In the genomic region with DNA sequence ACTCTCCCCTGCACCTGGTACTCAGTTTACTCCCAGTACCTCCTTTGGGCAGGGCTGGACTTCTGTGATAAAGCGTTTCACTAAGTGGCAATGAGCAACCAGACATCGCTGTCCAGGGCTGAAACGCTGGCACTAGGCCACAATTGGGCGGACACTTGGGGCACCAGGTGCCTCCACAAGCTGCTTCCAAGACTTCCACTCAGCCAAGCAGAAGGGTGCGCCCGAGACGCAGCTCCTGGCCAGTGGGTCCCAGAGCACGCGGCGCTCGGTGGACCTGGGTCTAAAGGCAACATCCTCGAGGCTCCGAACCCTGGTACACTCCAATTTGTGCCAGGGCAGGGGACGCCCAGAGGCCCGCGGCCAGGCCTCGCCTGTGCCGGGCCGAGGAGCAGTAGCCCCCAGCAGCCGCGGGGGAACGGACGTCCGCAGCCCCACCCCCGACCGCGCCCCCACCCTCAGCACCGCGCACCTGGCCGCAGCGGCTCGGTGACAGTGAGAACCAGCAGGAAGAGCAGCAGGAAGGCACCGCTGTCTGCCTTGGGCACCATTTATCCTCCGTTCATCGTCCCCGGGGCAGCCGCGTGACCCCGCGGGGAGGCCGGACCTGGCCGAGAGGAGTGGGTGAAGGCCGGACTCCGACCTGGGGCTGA, we compare ENCODE assay signal across 8 mouse cellular contexts. TPM values are rescaled to one million over a fixed set of nuclear protein-coding genes. Genes with fewer than 3 reads are reported as not detected.
DNase-seq lines count a peak whose midpoint lies in the region; ATAC-seq lines count a peak whose summit lies in the region.

No protein-coding gene starts in this region.

- H3K9ac ChIP-seq in embryonic facial prominence, embryonic 12.5 days: peak overlapping the region; percentile 98
- peak overlapping the region; percentile 98 for H3K9ac ChIP-seq in limb, embryonic 12.5 days (replicated peaks)
- H3K9ac ChIP-seq in midbrain, embryonic 12.5 days (replicated peaks): peak overlapping the region; percentile 96

- no peaks in the 10 kb centered on the region for H3K27me3 ChIP-seq in embryonic facial prominence, embryonic 12.5 days
- H3K27me3 ChIP-seq in limb, embryonic 12.5 days: no peaks in the 10 kb centered on the region
- no peaks in the 10 kb centered on the region for H3K27me3 ChIP-seq in midbrain, embryonic 12.5 days

- H3K36me3 ChIP-seq in embryonic facial prominence, embryonic 12.5 days: no peaks in the 10 kb centered on the region
- H3K36me3 ChIP-seq in limb, embryonic 12.5 days: peaks cover 4% of the 10 kb centered on the region; the same call in 1 of the 2 replicates
- H3K36me3 ChIP-seq in midbrain, embryonic 12.5 days: 0 out of 2 replicates have a peak, but pooled peaks cover 3% of the 10 kb centered on the region

- H3K4me3 ChIP-seq in embryonic facial prominence, embryonic 12.5 days: peak overlapping the region; percentile 97
- peak overlapping the region; percentile 95 for H3K4me3 ChIP-seq in limb, embryonic 12.5 days (replicated peaks)
- H3K4me3 ChIP-seq in midbrain, embryonic 12.5 days: peak overlapping the region; percentile 98

- H3K9me3 ChIP-seq in embryonic facial prominence, embryonic 12.5 days: no peaks in the 10 kb centered on the region
- H3K9me3 ChIP-seq in limb, embryonic 12.5 days: no peaks in the 10 kb centered on the region
- no peaks in the 10 kb centered on the region for H3K9me3 ChIP-seq in midbrain, embryonic 12.5 days

- WGBS in embryonic facial prominence, embryonic 12.5 days: under 1% methylated on average over 44 of the region's 44 CpGs
- WGBS in limb, embryonic 12.5 days: under 1% methylated on average over 44 of the region's 44 CpGs
- whole genome bisulfite sequencing in midbrain, embryonic 12.5 days: under 1% methylated on average over 38 of the region's 44 CpGs

- DNase-seq in A20 (ENCODE audit: low read depth, low spot score): peak; percentile 66
- peak; percentile 92 for DNase-seq in adrenal gland, postnatal 10 days
- peak; percentile 97 for DNase-seq in heart, adult 11 months
- DNase-seq in kidney, adult 11 months: peak; percentile 92
- DNase-seq in spleen, postnatal 10 days (ENCODE audit: low spot score in 2 of 2): peak; percentile 78 to 87

- peak; percentile 59 for ATAC-seq in embryonic facial prominence, embryonic 12.5 days (ENCODE audit: insufficient number of reproducible peaks, insufficient read depth, low FRiP score, low TSS enrichment)
- ATAC-seq in limb, embryonic 12.5 days (ENCODE audit: insufficient number of reproducible peaks, insufficient read depth, low FRiP score, low TSS enrichment, low read depth): peak; percentile 67
- ATAC-seq in midbrain, embryonic 12.5 days (ENCODE audit: low FRiP score, low read depth): peak; percentile 66; the same call in 1 of the 2 replicates

- H3K4me1 ChIP-seq in embryonic facial prominence, embryonic 12.5 days: peaks cover 19% of the 10 kb centered on the region
- peaks cover 26% of the 10 kb centered on the region for H3K4me1 ChIP-seq in limb, embryonic 12.5 days (replicated peaks)
- H3K4me1 ChIP-seq in midbrain, embryonic 12.5 days: peaks cover 22% of the 10 kb centered on the region

- H3K27ac ChIP-seq in embryonic facial prominence, embryonic 12.5 days: peak overlapping the region; percentile 95
- H3K27ac ChIP-seq in limb, embryonic 12.5 days: peak overlapping the region; percentile 95
- H3K27ac ChIP-seq in midbrain, embryonic 12.5 days (replicated peaks): peak overlapping the region; percentile 95

- peak overlapping the region; percentile 85 for H3K4me2 ChIP-seq in embryonic facial prominence, embryonic 12.5 days (replicated peaks)
- peak overlapping the region; percentile 93 for H3K4me2 ChIP-seq in limb, embryonic 12.5 days
- H3K4me2 ChIP-seq in midbrain, embryonic 12.5 days (replicated peaks): peak overlapping the region; percentile 91

RNA-seq across cellular contexts. Expression of a gene that starts 0.4 kb away (rescaled TPM):
- total RNA-seq in adrenal gland, postnatal 10 days (2021): under 1 TPM; 0.18 to 0.30 TPM
- 0.19 and 0.45 TPM in 2 replicates for polyA plus RNA-seq in embryonic facial prominence, embryonic 12.5 days (2016; fragmentation: Nextera tagmentation; extraction: Ambion mirVana)
- 0.31 and 0.36 TPM in 2 replicates for polyA plus RNA-seq in limb, embryonic 12.5 days (2016; fragmentation: Nextera tagmentation; extraction: Ambion mirVana)
- polyA plus RNA-seq in midbrain, embryonic 12.5 days (2016; fragmentation: Nextera tagmentation; extraction: Ambion mirVana): 0.55 and 0.67 TPM in 2 replicates

RNA-seq across cellular contexts. Expression of a gene that starts 3.0 kb away (rescaled TPM):
- total RNA-seq in adrenal gland, postnatal 10 days (2021): under 1 TPM in 1 of 2 experiments, not detected in 1; 0.06 TPM
- 0.06 TPM in 1 of 2 replicates, not detected in the other for polyA plus RNA-seq in embryonic facial prominence, embryonic 12.5 days (2016; fragmentation: Nextera tagmentation; extraction: Ambion mirVana)
- not detected in 2 replicates for polyA plus RNA-seq in limb, embryonic 12.5 days (2016; fragmentation: Nextera tagmentation; extraction: Ambion mirVana)
- polyA plus RNA-seq in midbrain, embryonic 12.5 days (2016; fragmentation: Nextera tagmentation; extraction: Ambion mirVana): 0.05 and 0.09 TPM in 2 replicates

RNA-seq across cellular contexts. Expression of a gene that starts 7.3 kb away (rescaled TPM):
- 10 to 100 TPM; 60.6 to 63.9 TPM for total RNA-seq in adrenal gland, postnatal 10 days (2021)
- 103 and 105 TPM in 2 replicates for polyA plus RNA-seq in embryonic facial prominence, embryonic 12.5 days (2016; fragmentation: Nextera tagmentation; extraction: Ambion mirVana)
- polyA plus RNA-seq in limb, embryonic 12.5 days (2016; fragmentation: Nextera tagmentation; extraction: Ambion mirVana): 102 and 105 TPM in 2 replicates
- polyA plus RNA-seq in midbrain, embryonic 12.5 days (2016; fragmentation: Nextera tagmentation; extraction: Ambion mirVana): 105 and 108 TPM in 2 replicates

RNA-seq across cellular contexts. Expression of a gene that starts 7.4 kb away (rescaled TPM):
- not detected for total RNA-seq in adrenal gland, postnatal 10 days (2021)
- 0.12 TPM in 1 of 2 replicates, not detected in the other for polyA plus RNA-seq in embryonic facial prominence, embryonic 12.5 days (2016; fragmentation: Nextera tagmentation; extraction: Ambion mirVana)
- polyA plus RNA-seq in limb, embryonic 12.5 days (2016; fragmentation: Nextera tagmentation; extraction: Ambion mirVana): not detected in 2 replicates
- not detected in 2 replicates for polyA plus RNA-seq in midbrain, embryonic 12.5 days (2016; fragmentation: Nextera tagmentation; extraction: Ambion mirVana)

RNA-seq across cellular contexts. Expression of a gene that starts 20.1 kb away (rescaled TPM):
- 10 to 100 TPM; 19.4 to 23.1 TPM for total RNA-seq in adrenal gland, postnatal 10 days (2021)
- polyA plus RNA-seq in embryonic facial prominence, embryonic 12.5 days (2016; fragmentation: Nextera tagmentation; extraction: Ambion mirVana): 50.7 and 54.0 TPM in 2 replicates
- 50.6 and 54.7 TPM in 2 replicates for polyA plus RNA-seq in limb, embryonic 12.5 days (2016; fragmentation: Nextera tagmentation; extraction: Ambion mirVana)
- 56.7 and 61.6 TPM in 2 replicates for polyA plus RNA-seq in midbrain, embryonic 12.5 days (2016; fragmentation: Nextera tagmentation; extraction: Ambion mirVana)

Comparison
In these comparisons a context has a peak if more than half of its experiments do, and no peak if none do; other contexts are left out.
1. Peak in every context shown above with its lines: DNase-seq, ATAC-seq, H3K4me3 ChIP-seq and H3K27ac ChIP-seq.